Mouse (Mus musculus) lung, postnatal 0 days (tissue): ENCODE measurements around the gene Edaradd. TPM values are rescaled to one million over a fixed set of nuclear protein-coding genes. Genes with fewer than 3 reads are reported as not detected.

Experiments used
- ATAC-seq: fragments of 200-750 bp; cut with Nextera tagmentation; 2 replicates; pipeline ENCODE4 v1.8.0; 2017; ENCODE audit warnings: moderate library complexity
- DNase-seq: peaks from one replicate; pipeline ENCODE4 v3.0.0-alpha.2; 2016; ENCODE audit warnings: low spot score
- H3K27ac ChIP-seq: fragments of 300-500 bp; sonication (generic); 2 replicates; pipeline ENCODE4 v1.5.1; 2014; ENCODE audit warnings: antibody characterized with exemption, mild to moderate bottlenecking, low read length, mixed read lengths
- H3K27me3 ChIP-seq: fragments of 300-500 bp; sonication (generic); replicated peaks from 2 replicates; pipeline ENCODE4 v1.6.1; 2014; ENCODE audit warnings: low read length, mixed read lengths; ENCODE audit not compliant: insufficient read depth
- H3K36me3 ChIP-seq: fragments of 300-500 bp; sonication (generic); 2 replicates; pipeline ENCODE4 v1.6.1; 2014; ENCODE audit warnings: low read length, mixed read lengths; ENCODE audit not compliant: insufficient read depth
- H3K4me1 ChIP-seq: fragments of 300-500 bp; sonication (generic); 2 replicates; pipeline ENCODE4 v1.6.1; 2014; ENCODE audit warnings: antibody characterized with exemption, low read depth, low read length, mixed read lengths; ENCODE audit not compliant: insufficient read depth
- H3K4me2 ChIP-seq: fragments of 300-500 bp; sonication (generic); replicated peaks from 2 replicates; pipeline ENCODE4 v1.6.1; 2014; ENCODE audit warnings: low read depth, mild to moderate bottlenecking, low read length, moderate library complexity, mixed read lengths
- H3K4me3 ChIP-seq: fragments of 300-500 bp; sonication (generic); 2 replicates; pipeline ENCODE4 v1.5.1; 2014; ENCODE audit warnings: low read depth, low read length
- H3K9ac ChIP-seq: fragments of 300-500 bp; sonication (generic); replicated peaks from 2 replicates; pipeline ENCODE4 v1.6.1; 2014; ENCODE audit warnings: low read depth, mild to moderate bottlenecking
- H3K9me3 ChIP-seq: fragments of 300-500 bp; sonication (generic); 2 replicates; pipeline ENCODE4 v1.6.1; 2016; ENCODE audit warnings: low read length, mixed read lengths
- CTCF ChIP-seq: IDR thresholded peaks from 2 replicates; pipeline ENCODE4 v1.5.1; 2016; ENCODE audit warnings: antibody characterized with exemption, mild to moderate bottlenecking
- EP300 ChIP-seq: IDR thresholded peaks from 2 replicates; pipeline ENCODE4 v1.6.1; 2016; ENCODE audit warnings: antibody characterized with exemption, mild to moderate bottlenecking, control low read depth
- WGBS: fragments of 180-500 bp; shearing (Covaris S2); extraction: QIAGEN DNeasy Blood & Tissue Kit; methylation state at CpG from one replicate; pipeline ENCODE4 v1.1.7; 2014; 5-methylcytosine and 5-hydroxymethylcytosine counted together
- polyA plus RNA-seq: library from polyadenylated mRNA; unstranded; fragments of >200 nt; fragmentation: Nextera tagmentation; extraction: Ambion mirVana; gene quantifications from 2 replicates; pipeline ENCODE4 v1.2.1, GENCODE M21; 2015

The Edaradd gene
- polyA plus RNA-seq, 1 experiment from 2014 or later, result 0.23 TPM

DNA sequence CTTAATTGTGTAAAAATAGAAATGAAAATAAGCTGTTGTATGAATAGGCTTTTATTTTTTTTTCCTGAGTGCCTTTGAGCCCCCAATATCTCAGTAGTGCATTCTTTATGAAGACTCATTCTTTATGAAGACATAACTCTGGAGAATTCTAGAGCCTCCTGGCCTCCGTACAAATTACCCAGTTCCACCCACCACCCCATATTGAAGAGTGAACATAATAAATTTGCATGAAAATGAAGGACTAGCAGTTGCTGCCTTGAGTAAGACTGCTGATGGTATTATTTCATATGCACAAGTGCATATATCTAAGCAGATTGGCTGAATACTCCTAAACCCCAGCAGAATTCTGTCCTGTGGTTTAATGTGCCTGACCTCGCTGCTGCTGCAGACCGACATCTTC lies 80.7 kb downstream of the Edaradd start:
- Histone ChIP-seq H3K36me3 (peaks cover 30% of the 10 kb centered on the region), H3K4me3 (no peak overlapping the region), H3K9ac (no peak overlapping the region), H3K27ac (no peak overlapping the region), H3K27me3 (no peaks in the 10 kb centered on the region), H3K4me2 (no peak overlapping the region), H3K9me3 (no peaks in the 10 kb centered on the region), H3K4me1 (no peaks in the 10 kb centered on the region; the same call in 1 of the 2 replicates)
- DNase-seq (no peak), ATAC-seq (no peak)
- WGBS, result 92% methylated on average over 3 of the region's 3 CpGs
- TF ChIP-seq EP300, result no peak
- TF ChIP-seq CTCF, result no peak

DNA sequence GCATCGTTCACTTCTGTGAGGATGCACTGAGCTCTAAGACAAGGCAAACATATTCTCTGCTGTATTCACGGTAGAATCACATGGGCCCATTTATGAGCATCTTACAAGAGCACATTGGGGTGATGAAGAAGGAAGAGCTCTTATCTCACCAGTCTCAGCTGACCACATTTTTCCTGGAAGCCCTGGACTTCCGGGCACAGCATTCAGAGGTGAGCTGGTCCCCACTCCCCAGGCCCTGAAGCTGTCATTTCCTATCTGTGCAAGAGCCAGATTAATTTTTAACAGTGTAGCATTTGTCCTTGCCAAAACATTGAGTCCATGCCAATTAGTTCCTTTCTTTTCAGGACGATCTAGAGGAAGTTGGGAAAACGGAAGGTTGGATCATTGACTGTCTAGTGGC lies 86.4 kb downstream of the Edaradd start:
- Histone ChIP-seq H3K4me2 (no peak overlapping the region), H3K27me3 (no peaks in the 10 kb centered on the region), H3K36me3 (peaks cover 37% of the 10 kb centered on the region), H3K9me3 (no peaks in the 10 kb centered on the region), H3K27ac (no peak overlapping the region), H3K9ac (no peak overlapping the region), H3K4me3 (no peak overlapping the region), H3K4me1 (no peaks in the 10 kb centered on the region)
- ATAC-seq, result no peak
- no peak for TF ChIP-seq EP300
- TF ChIP-seq CTCF, result no peak
- DNase-seq, result no peak
- 68% methylated on average over 5 of the region's 5 CpGs for WGBS

DNA sequence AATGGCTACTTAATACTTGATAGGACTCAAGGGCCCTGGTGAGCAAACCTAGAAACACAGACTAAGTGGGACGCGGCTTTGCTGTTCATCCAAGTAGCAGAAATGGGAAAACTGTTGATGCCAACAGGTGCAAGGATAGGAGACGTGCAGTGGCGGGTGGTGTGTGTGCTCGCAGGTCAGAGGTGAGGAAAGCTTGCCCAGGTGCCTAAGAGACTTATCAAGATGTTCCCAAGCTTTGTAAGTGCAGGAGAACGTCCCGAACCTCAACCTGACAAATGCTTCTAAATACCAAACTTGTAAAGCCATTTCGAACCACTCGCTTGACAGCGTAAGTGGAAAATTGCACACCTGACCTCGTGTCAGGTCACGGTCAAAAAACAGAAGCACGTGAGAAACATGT lies 91.7 kb downstream of the Edaradd start:
- no peak overlapping the region for H3K4me2 ChIP-seq
- no peak for ATAC-seq
- H3K9ac ChIP-seq, result no peak overlapping the region
- TF ChIP-seq EP300 (no peak), CTCF (no peak)
- no peak overlapping the region for H3K27ac ChIP-seq
- peaks cover 24% of the 10 kb centered on the region for H3K36me3 ChIP-seq
- DNase-seq, result no peak
- H3K9me3 ChIP-seq, result no peaks in the 10 kb centered on the region
- no peaks in the 10 kb centered on the region for H3K27me3 ChIP-seq
- no peak overlapping the region for H3K4me3 ChIP-seq
- H3K4me1 ChIP-seq, result no peaks in the 10 kb centered on the region
- WGBS, result 93% methylated on average over 13 of the region's 13 CpGs

Other genes starting within 250 kb of the Edaradd start
- gene Actn2, start 179.7 kb downstream of the Edaradd start, polyA plus RNA-seq, result 16.1 and 18.7 TPM in 2 replicates
- 7.7 TPM in 2 replicates for gene Heatr1, start 125.4 kb downstream of the Edaradd start, polyA plus RNA-seq
- gene Lgals8, start 55.5 kb downstream of the Edaradd start, polyA plus RNA-seq, result 28.4 and 33.1 TPM in 2 replicates
- 7.9 and 9.2 TPM in 2 replicates for gene Ero1lb, start 45.4 kb upstream of the Edaradd start, polyA plus RNA-seq